Mouse (Mus musculus): ENCODE data around the gene Adra1d.

The Adra1d gene

DNA sequence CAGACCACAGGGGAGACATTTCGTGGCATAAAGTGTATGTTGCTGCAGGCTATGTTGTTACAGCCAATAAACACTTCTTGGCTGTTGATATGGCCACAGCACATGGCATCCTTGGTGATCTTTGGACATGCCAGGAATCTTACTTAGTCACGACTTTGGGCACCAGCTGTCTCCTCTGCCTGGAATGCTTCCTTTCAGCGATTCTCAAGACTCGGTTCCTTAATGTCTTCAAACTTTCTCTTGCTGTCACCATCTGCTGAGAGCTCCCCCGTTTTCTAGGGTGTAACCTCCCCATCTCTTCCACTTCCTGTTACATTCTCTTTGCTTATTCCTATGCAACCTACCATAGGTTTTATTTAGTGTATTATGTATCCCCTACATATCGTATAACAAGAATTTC lies 22.3 kb downstream of the Adra1d start:
- DNase-seq (ENCODE audit: low spot score): no peak

DNA sequence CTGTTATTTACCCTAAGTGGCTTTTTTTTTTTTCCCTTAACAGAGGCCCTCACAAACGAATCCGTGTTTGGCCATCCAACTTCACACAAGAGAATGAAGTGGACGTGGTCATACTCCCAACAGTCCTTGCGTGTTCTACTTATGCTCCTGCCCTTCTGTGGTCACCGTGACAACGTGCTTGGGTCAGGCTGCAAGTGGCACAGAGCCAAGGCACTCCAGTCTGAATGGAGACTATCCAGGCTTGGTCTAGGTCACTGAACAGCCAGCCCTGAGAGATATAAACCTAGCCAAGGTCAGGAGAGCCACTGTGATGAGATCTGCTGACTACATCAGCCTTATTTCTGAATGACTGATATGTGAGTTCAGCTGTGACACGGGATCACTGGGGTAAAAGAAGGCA lies 23.7 kb downstream of the Adra1d start:
- DNase-seq (ENCODE audit: low spot score): no peak

DNA sequence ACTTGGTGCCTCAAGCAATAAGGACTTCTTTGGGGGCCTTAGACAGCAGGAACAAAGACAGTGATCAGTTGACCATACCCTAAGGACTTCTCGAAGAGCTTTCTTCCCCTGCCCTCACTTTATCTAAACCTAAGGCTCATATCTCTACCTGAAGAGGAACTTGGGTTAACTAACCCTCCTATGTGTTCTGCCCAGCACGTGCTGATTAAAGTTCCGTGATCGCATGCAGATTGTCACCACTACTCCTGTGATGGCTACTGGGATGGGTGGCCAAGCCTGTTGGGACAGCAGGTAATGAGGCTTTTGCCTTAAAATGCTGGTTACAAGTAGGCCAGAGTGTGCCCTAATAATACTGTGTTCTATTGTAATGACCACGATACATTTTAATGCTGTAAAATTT lies 26.9 kb downstream of the Adra1d start:
- DNase-seq (ENCODE audit: low spot score): no peak

DNA sequence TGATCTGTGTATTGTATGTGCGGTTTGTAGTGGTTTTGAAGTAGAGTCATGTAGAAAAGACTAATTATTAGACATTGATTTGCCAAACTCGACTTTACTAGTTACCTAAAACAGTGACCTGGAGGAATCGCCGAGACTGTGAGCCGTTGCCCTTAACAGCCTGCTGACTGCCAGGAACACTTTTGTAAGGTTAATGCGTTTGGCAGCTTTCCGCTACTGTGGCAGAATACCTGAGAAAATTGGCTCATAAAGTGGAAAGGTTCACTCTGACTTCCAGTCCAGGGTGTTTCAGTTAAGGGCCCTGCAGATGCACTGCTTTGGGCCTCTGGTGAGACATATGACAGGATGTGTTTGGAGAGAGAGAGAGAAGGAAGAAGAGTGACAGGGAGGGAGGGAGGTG lies 30.8 kb downstream of the Adra1d start:
- no peak for DNase-seq (ENCODE audit: low spot score)

DNA sequence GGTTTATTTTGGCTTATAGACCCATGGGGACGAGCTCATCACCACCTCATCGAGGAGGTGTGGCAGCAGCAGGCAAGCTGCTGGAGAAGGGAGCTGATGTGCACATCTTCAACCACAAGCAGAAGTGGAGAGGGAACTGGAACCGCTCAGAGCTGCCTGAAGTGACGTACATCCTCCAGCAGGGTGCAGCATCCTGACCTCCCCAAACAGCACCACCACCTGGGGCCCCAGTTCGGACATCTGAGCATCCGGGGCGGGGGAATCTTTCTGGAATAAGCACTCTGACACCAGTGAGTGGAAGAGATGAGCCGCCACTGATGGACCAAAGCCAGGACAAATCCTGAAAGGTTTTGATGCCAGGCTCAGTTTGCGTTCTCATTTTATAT lies 31.5 kb downstream of the Adra1d start:
- peak; percentile 74 for DNase-seq (ENCODE audit: low spot score)

DNA sequence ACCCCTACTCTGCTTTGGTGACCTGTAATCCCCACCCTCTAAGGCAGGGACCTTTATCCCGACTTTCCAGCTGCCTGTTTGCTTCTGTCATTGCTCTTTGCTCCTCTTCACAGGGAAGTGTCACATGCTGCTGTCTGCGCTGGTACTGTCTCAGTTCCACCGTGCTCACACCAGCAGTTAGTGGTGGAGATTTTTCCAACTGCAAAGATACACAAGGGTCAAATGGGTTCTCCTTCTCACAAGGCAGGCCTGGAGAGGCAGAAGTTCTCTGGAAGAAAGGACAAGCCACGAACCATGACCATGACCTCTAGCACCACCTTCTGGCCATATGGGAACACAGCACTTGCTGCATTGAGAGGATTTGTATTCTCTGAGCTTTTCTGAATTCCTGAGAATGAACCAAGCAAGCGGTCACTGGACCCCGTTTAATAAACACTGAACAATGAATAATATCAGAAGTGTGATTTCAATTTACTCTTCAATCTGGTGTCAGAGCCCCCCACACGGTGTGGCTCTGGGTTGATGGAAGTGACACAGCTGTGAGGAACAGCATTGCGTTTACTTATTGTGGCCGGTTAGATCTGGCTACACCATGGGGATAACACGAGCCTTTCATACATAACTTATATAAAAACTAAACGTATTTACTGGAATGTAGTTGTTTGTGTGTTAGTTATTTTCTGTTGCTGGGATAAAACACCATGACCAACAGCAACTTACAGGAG lies 32.0 kb downstream of the Adra1d start:
- DNase-seq (ENCODE audit: low spot score): peak; percentile 92

DNA sequence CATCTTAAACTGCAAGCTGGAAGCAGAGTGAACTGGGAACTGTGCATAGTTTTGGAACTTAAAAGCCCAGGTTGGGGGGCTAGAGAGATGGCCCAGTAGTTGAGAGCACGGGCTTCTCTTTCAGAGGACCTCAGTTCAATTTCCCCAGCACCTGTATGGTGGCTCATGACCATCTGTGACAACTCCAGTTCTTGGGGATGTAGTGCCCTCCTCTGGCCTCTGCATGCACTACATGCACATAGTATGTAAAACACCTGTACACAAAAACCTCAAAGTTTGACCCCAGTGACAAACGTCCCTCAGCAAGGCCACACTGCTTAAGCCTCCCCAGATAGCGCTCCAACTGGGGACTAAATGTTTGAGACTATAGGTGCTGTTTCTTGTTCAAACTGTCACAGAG lies 35.0 kb downstream of the Adra1d start:
- peak; percentile 60 for DNase-seq (ENCODE audit: low spot score)

DNA sequence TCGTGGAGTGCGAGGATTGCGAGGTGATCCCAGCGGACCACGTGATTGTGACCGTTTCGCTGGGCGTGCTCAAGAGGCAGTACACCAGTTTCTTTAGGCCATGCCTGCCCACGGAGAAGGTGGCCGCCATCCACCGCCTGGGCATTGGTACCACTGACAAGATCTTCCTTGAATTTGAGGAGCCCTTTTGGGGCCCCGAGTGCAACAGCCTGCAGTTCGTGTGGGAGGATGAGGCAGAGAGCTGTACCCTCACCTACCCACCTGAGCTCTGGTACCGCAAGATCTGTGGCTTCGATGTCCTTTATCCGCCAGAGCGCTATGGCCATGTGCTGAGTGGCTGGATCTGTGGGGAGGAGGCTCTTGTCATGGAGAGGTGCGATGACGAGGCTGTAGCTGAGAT lies 41.3 kb downstream of the Adra1d start:
- DNase-seq (ENCODE audit: low spot score): no peak

DNA sequence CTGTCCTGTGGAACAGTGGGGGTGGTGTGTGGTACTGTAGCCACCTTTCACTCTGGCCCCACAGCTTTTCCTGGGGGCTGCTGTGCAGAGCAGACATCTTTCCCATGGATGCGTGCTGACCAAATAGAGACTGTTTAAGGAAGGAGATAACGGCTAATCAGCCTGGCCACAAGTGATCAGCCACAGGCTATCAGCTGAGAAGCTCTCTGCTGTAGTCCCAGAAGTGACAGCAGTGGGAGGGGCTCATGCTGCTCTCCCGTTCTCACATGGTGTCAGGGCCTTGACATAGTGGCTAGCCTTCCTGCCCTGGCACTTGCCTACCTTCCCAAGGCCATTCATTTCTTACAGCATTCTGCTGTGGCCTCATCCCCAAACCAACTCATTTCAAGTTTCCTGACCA lies 43.3 kb downstream of the Adra1d start:
- DNase-seq (ENCODE audit: low spot score): no peak

DNA sequence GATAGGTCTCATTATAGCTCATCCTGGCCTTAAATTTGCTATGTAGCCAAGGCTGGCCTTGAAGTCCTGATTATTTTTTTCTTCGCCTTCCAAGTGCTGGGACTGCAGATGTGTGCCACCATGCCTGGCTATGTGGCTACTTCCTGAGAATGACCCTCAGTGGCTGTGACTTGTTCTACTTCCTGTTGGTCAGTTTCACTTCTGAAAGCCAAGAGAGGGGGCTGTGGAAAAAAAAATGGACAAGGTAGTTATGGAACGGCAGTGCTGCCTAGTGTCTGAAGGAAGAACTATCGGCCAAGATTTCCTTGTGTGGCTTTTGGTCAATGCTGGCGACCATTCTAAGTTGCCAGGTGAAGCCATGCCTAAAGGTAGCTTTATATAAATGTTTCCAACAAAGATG lies 44.5 kb downstream of the Adra1d start:
- no peak for DNase-seq (ENCODE audit: low spot score)

DNA sequence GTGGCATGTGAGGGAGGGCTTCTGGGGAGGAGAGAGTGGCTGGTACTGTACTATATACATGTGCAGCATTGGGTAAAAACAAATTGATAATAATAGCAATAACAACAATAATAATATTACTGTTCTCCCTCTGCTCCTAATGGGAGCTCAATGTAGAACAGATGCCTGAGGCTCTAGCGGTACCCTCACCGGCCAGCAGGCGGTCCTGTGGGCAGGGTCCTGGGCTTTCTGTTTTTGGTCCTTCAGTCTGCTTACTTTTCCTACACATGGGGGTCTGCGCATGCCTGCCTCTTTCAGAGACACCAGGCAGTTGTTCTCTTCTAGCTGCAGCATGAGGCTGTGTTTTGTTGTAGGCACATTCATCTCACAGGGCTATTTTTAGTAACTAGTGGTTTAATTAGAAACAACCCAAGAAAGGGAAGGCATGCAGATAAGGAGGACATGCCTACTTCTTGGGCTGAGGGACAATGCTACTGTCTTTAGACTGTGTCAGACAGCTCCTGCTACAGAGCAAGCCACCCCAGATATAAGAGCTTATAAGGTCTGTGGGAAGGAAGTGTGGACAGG lies 47.9 kb downstream of the Adra1d start:
- no peak for DNase-seq (ENCODE audit: low spot score)

DNA sequence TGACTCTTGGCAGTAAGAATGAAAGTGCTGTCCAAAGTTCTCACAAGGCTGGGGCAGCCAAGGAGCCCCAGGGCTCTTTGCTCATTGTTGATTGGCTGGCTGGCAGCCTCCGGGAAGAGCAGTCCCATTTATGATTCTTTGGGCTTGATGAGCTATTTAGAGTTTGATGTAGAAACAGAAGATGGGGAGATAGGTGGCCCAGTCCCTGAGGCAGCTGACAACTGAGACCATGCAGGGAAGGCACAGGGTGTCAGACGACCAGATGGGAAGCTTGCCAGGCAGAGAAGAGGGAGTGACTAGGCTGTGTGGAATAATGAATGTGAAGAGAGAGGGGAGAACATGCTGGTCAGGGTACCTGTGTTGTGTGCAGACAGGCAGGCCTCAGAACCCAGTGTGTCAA lies 48.6 kb downstream of the Adra1d start:
- no peak for DNase-seq (ENCODE audit: low spot score)

DNA sequence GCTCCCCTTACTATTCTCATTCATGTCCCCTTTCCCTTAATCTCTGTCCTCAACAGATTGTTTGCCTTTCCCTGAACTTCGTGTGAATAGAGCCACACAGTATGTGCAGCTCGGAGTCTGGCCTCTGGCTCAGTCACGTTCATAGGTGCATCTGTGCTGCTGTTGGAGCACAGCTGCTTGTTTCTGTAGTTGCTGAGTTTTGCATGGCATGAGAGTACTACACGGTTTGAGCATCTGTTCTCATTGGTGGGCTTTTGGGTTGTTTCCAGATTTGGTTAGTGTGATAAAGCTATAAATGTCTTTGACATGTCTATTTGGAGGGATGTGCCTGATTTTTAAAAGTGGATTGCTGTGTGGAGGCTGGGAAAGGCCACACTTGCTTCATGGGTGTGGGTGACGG lies 51.6 kb downstream of the Adra1d start:
- no peak for DNase-seq (ENCODE audit: low spot score)

DNA sequence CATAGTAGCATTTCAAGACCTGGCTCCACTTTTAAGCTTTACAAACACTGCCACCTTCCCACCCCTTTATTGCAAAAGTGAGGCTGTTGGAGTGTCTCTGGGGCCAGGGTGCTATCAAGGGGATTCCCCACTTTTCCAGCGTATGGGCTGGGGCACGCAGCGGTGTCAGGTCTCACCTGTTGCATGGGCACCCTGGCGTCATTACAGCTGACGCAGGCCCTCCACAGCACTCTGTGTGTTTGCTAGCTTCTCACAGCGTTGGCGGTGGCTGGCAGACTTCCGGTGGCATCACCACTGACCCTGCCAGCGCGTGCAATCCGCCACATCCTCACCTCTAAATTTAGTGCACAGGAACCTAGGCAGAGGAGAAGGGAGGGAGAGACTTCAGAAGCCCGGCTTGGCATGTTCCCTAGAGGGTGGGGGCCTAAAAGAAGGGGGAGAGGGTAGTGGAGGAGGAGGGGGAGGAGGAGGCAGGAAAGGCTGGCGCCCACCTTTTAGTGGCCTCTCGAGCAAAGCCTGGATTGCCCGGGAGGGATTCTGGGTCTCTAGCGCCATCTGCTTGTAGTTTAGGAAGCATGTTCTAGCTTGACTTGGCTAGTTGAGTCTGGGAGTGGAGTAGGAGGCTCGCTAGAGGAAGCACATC lies 52.3 kb downstream of the Adra1d start:
- DNase-seq (ENCODE audit: low spot score): peak; percentile 92

DNA sequence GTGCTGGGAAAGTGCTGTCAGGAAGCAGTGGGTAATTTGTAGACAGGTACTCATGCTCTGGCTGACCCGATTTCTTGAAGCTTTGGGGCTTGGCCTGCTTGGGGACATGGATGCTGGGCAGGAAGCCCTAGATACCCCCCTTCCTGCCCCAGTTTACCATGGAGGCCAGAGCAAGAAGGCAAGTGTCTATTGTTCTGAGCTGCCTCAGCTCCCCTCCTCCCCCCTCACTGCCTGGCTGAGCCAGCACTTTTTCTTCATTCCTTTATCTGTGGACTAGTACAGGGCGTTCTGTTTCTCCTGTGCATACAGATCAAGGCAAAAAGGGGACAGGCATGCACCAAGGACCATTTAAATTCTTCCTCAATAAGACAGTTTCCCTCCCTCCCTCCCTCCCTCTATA lies 53.6 kb downstream of the Adra1d start:
- no peak for DNase-seq (ENCODE audit: low spot score)

DNA sequence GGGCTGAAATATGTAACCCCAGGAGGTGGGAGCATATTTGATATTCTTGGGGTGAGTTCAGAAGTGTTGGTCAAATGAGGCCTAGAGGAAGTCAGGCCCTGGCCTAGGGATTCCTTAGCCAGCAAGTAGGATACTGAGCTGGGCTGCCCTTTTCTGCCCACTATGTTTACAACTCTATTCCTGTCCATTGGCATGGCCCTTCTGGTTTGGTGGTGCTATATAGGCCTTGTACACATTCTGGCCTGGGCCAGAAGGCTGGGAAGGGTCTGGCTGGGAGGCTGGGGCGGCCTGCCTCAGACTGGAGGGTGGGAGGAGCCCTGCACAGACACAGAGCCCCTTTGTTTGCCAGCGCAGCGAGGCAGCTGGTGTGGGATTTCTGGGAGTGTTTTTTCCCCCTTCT lies 55.7 kb downstream of the Adra1d start:
- peak; percentile 70 for DNase-seq (ENCODE audit: low spot score)

DNA sequence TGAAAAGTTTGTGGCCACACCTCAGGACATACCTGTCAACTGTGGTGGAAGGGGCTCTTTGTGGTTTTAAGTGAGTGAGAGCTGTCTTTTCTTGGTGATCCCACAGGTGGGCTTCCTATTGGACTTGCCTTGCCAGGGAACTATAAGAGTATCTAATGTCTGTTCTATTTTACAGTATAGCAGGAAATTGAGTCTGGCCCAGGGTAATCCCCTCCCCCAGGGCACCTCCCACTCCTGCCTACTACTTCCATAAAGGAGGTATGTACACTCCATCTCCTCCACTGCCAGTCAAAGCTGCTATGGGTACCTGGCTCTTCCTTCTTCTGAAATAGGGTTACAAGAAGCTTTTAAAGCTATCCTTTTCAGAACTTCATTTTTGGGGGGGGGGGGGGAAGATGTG lies 56.7 kb downstream of the Adra1d start:
- DNase-seq (ENCODE audit: low spot score): no peak

DNA sequence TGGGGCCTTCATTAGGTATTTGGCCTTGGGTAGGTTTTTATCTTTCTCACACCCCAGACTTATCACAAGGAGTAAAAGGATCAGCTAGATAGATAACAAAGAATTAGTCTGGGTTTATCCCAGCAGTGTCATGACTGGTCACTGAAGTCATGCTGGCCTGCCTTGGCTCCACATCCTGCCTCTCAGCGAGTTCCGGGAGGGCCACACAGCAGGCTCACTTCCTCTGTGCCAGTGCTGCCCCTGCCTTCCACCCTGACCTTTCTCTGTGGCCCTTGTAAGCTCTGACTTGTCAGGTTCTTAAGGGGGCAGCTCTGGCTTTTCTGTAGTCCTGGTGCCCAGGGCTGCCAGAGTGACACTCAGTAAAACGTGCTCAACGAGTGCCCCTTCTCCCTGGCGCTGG lies 59.5 kb downstream of the Adra1d start:
- DNase-seq (ENCODE audit: low spot score): no peak

DNA sequence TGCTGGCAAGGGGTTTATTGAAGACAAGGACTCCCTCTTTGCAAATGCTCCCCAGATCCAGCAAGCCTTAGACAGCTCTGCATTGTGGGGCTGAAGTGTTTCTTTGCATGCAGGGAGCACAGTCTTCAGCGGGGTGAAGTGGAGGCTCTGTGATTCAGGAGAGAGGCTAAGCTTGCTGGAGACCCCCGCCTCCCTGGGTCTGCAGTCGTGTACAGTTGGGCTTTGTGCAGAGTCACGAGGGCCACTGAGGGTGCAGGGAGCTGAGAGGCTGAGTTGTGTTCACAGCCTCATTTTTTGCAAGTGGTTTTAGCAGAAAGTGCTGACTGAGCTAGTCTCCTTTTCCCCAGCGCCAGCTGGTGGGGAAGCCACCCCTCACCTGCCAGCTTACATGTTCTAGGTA lies 60.2 kb downstream of the Adra1d start:
- no peak for DNase-seq (ENCODE audit: low spot score)

DNA sequence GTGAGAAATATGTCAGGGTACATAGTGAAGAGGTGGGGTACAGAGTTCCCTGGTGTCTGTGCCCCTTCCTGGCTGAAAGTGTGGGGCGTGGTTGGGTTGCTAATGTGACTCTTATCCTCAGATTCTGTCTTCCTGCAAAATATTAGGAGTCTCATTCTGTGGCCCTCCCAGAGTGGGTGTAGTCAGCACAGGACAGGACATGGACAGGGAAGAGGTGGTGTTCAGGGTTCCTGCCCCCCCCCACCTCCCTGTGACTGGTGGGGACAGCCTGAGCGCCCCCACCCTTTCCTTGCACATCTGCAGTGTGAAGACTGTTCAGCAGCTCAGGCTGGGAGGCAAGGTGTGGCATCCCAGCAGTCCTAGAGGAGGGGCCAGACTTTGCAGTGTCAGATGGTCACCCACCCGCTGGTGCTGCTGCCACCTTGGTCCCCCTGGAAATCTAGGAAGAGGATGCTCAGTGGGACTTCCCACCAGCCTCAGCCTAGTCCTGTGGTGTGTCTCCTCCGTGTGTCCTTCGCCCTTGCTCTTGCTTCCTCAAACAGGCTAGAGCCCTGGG lies 62.7 kb downstream of the Adra1d start:
- no peak for DNase-seq (ENCODE audit: low spot score)

DNA sequence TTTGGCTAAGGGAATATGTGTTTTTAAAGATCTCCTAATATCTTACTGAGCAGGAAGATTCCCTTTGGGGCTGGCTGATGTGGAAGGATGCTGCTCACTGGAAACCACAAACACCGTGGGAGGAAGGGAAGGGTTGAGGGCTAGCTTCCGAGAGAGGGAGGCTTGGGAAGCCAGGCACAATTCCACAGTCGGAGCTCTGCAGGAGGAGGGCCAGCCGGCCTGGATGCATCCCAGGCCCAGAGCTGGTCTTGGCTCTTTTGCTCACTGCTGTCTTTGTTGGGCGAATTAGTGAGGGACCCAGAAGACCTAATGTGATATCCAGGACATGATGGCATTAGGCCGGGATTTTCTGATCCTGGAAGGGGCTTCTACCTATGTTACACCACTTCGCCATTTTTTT lies 63.9 kb downstream of the Adra1d start:
- DNase-seq (ENCODE audit: low spot score): no peak

DNA sequence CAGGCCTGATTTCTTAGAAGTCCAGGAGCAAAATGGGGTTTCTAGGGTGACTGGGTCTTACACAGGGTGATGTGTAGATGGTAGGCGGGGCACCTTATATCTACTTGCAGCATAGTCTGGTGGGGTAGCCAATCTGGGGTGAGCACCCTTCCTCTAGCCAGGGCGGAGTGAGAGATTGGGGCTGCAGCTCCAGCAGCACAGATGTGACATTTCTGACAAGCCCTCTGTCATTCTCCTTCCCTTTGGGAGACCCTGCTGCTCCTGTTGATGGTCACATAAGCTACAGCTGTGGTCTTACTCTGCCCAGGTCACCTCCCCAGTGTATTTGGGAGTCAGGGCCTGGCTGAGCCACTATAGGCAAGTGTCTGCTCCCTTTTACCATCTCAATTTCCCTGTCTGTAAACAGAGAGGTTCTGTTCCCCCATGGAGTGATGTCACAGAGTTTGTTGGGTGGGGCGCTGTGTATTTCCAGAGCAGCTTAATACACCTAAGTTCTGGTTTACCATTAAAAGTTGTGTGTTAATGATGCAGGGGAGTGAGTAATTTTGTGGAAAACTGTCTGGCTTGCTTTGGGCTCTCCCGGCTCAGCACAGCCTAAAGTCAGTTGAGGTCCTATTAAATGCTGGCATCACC lies 64.7 kb downstream of the Adra1d start:
- no peak for DNase-seq (ENCODE audit: low spot score)

Data from embryo, embryonic 10.5 days (tissue).